Mouse (Mus musculus) neural tube, embryonic 11.5 days (tissue): ENCODE results near the gene Mgat5b. TPM values are rescaled to one million over a fixed set of nuclear protein-coding genes. Genes with fewer than 3 reads are reported as not detected.

Experiments used
- ATAC-seq: fragments of 200-750 bp; cut with Nextera tagmentation; 2 replicates; pipeline ENCODE4 v1.8.0; 2017; ENCODE audit warnings: moderate number of reproducible peaks, mild to moderate bottlenecking, moderate TSS enrichment, moderate library complexity; ENCODE audit not compliant: insufficient read depth, low FRiP score, low TSS enrichment
- DNase-seq: peaks from one replicate; pipeline ENCODE4 v3.0.0-alpha.2; 2015; ENCODE audit warnings: low spot score
- H3K27ac ChIP-seq: fragments of 300-500 bp; sonication (generic); 2 replicates; pipeline ENCODE4 v1.5.1; 2014; ENCODE audit warnings: low read depth, mild to moderate bottlenecking, low read length
- H3K27me3 ChIP-seq: fragments of 300-500 bp; sonication (generic); 2 replicates; pipeline ENCODE4 v1.6.1; 2014; ENCODE audit warnings: mild to moderate bottlenecking, low read length, mixed read lengths; ENCODE audit not compliant: control insufficient read depth, insufficient read depth
- H3K36me3 ChIP-seq: fragments of 300-500 bp; sonication (generic); 2 replicates; pipeline ENCODE4 v1.6.1; 2014; ENCODE audit warnings: mild to moderate bottlenecking, low read length, moderate library complexity, mixed read lengths; ENCODE audit not compliant: control insufficient read depth, insufficient read depth
- H3K4me1 ChIP-seq: fragments of 300-500 bp; sonication (generic); 2 replicates; pipeline ENCODE4 v1.6.1; 2014; ENCODE audit warnings: low read length, mixed read lengths; ENCODE audit not compliant: control insufficient read depth, insufficient read depth
- H3K4me2 ChIP-seq: fragments of 300-500 bp; sonication (generic); 2 replicates; pipeline ENCODE4 v1.6.1; 2014; ENCODE audit warnings: low read depth, mild to moderate bottlenecking, moderate library complexity
- H3K4me3 ChIP-seq: fragments of 300-500 bp; sonication (generic); 2 replicates; pipeline ENCODE4 v1.5.1; 2014; ENCODE audit warnings: low read depth, low read length
- H3K9ac ChIP-seq: fragments of 300-500 bp; sonication (generic); 2 replicates; pipeline ENCODE4 v1.6.1; 2014; ENCODE audit warnings: mild to moderate bottlenecking, low read length
- H3K9me3 ChIP-seq: fragments of 300-500 bp; sonication (generic); 2 replicates; pipeline ENCODE4 v1.6.1; 2016; ENCODE audit warnings: low read length; ENCODE audit not compliant: control insufficient read depth
- whole genome bisulfite sequencing: fragments of 180-500 bp; shearing (Covaris S2); extraction: QIAGEN DNeasy Blood & Tissue Kit; methylation state at CpG from one replicate; pipeline ENCODE4 v1.1.7; 2014; 5-methylcytosine and 5-hydroxymethylcytosine counted together
- polyA plus RNA-seq: library from polyadenylated mRNA; unstranded; fragments of >200 nt; fragmentation: Nextera tagmentation; extraction: Ambion mirVana; gene quantifications from 2 replicates; pipeline ENCODE4 v1.2.1, GENCODE M21; 2014

Gene Mgat5b
- polyA plus RNA-seq, 1 experiment from 2014 or later, result 7.5 TPM

DNA sequence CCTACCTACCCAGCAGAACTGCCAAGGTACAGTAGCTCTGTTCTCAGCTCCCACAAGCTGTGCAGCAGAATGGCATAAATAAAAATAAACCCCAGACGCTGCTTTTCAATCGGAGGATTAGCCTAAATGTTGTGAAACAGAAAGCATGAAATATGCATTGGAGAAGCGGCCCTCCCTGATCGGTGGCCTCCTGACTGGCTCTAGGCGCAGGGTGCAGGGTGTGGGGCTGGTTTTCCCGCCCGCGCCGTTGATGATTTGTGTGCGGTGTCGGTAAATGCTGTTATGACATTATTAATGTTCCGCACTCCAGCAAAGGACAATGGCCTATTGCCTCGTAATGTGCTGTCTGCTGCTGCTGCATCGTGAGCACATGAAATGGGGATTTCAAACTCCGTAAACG lies 5.1 kb upstream of the Mgat5b start:
- H3K36me3 ChIP-seq, result no peaks in the 10 kb centered on the region
- H3K9me3 ChIP-seq, result no peaks in the 10 kb centered on the region
- ATAC-seq (no peak), DNase-seq (peak; percentile 37)
- no peak overlapping the region for H3K4me2 ChIP-seq
- no peak overlapping the region for H3K9ac ChIP-seq
- peaks cover 10% of the 10 kb centered on the region for H3K27me3 ChIP-seq
- no peak overlapping the region for H3K27ac ChIP-seq
- 57% methylated on average over 16 of the region's 16 CpGs for WGBS
- H3K4me3 ChIP-seq, result no peak overlapping the region
- peaks cover 8% of the 10 kb centered on the region for H3K4me1 ChIP-seq

- ATAC-seq (no peak), DNase-seq (no peak)
- H3K4me2 ChIP-seq, result no peak overlapping the region
- H3K27ac ChIP-seq, result no peak overlapping the region
- no peak overlapping the region for H3K4me3 ChIP-seq
- no peaks in the 10 kb centered on the region for H3K36me3 ChIP-seq
- no peak overlapping the region for H3K9ac ChIP-seq
- peaks cover 11% of the 10 kb centered on the region for H3K4me1 ChIP-seq
- no peaks in the 10 kb centered on the region for H3K9me3 ChIP-seq
- H3K27me3 ChIP-seq, result peaks cover 10% of the 10 kb centered on the region
- WGBS, result 62% methylated on average over 5 of the region's 5 CpGs
Observed at GRCm38 (mm10) chr11:116914267-116914885, 4.3 kb upstream of the Mgat5b start.

DNA sequence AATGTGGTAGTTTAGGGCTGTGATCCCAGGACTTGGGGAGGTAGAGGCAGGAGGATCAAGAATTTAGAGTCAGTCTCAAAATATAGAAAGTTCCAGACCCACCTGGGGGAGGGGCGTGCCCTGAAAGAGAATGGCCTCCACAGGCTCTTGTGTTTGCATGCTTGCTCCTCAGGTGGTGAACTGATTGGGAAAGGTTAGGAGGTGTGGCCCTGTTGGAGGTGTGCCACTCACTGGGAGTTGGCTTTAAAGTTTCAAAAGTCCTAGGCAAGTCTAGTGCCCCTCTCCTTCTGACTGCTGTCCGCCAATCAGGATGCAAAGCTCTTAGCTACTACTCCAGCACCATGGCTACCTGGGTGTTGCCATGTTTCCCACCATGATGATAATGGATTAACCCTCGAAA lies 3.4 kb upstream of the Mgat5b start:
- ATAC-seq, result no peak
- Histone ChIP-seq H3K9me3 (no peaks in the 10 kb centered on the region), H3K36me3 (no peaks in the 10 kb centered on the region), H3K9ac (no peak overlapping the region), H3K4me3 (no peak overlapping the region), H3K4me2 (no peak overlapping the region), H3K27me3 (peaks cover 13% of the 10 kb centered on the region), H3K27ac (no peak overlapping the region), H3K4me1 (peaks cover 17% of the 10 kb centered on the region)
- 84% methylated on average over 3 of the region's 3 CpGs for WGBS
- DNase-seq, result no peak

DNA sequence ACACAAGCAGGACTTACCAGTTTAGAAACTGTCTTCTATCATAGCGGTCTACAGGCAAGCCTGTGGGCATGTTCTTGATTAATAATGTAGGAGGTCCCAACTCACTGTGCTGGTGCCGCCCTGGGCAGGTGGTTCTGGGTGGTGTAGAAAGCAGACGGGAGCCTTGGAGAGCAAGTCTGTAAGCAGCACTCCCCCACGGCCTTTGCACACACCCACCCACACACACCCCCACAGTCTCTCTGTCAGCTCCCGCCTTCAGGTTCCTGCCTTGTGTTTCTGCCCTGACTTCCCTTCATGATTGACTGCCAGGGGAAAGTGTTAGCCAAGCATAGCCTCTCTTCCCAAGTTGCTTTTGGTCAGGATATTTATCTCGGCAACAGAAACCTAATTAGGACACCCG lies 1.3 kb upstream of the Mgat5b start:
- Histone ChIP-seq H3K36me3 (no peaks in the 10 kb centered on the region), H3K9ac (no peak overlapping the region), H3K4me2 (no peak overlapping the region), H3K9me3 (no peaks in the 10 kb centered on the region), H3K27me3 (peaks cover 16% of the 10 kb centered on the region), H3K4me1 (peaks cover 24% of the 10 kb centered on the region), H3K4me3 (no peak overlapping the region), H3K27ac (no peak overlapping the region)
- no peak for ATAC-seq
- 57% methylated on average over 7 of the region's 7 CpGs for WGBS
- no peak for DNase-seq

GRCm38 (mm10) chr11:116919186-116920020 lies 740 bp downstream of the Mgat5b start:
- DNase-seq (peak; percentile 52), ATAC-seq (peak; percentile 53)
- Histone ChIP-seq H3K9me3 (no peaks in the 10 kb centered on the region), H3K4me2 (peak overlapping the region; percentile 94), H3K4me1 (peaks cover 21% of the 10 kb centered on the region), H3K36me3 (peaks cover 2% of the 10 kb centered on the region; the same call in 1 of the 2 replicates), H3K4me3 (peak overlapping the region; percentile 75), H3K27me3 (peaks cover 16% of the 10 kb centered on the region), H3K9ac (peak overlapping the region; percentile 97), H3K27ac (peak overlapping the region; percentile 65)
- 3% methylated on average over 47 of the region's 58 CpGs for WGBS

DNA sequence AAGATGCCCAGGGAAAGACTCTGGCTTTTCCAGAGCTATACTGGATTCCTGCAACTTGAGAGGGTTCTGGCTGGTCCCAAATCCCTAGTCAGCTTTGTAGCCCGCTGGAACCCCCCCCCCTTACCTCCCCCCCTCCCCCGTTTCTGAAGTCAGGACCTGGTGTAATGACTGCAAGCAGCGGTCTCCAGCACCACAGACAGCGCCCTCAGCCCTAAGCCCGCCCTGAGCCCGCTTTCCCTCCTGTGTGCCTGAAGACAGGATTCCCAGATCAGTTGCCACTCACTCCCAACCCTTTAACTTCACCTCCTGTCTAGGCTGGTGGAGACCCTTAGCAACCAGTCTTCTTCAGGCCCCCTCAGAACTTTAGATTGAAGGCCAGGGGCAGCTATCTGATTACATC lies 2.1 kb downstream of the Mgat5b start:
- Histone ChIP-seq H3K27me3 (peaks cover 16% of the 10 kb centered on the region), H3K4me3 (peak overlapping the region; percentile 75), H3K4me1 (peaks cover 21% of the 10 kb centered on the region), H3K9me3 (no peaks in the 10 kb centered on the region), H3K27ac (no peak overlapping the region), H3K4me2 (peak overlapping the region; percentile 94), H3K9ac (0 out of 2 replicates have a peak overlapping the region, but pooled peaks have one; percentile 14), H3K36me3 (peaks cover 2% of the 10 kb centered on the region; the same call in 1 of the 2 replicates)
- WGBS, result 13% methylated on average over 4 of the region's 6 CpGs
- ATAC-seq, result no peak
- peak; percentile 61 for DNase-seq

DNA sequence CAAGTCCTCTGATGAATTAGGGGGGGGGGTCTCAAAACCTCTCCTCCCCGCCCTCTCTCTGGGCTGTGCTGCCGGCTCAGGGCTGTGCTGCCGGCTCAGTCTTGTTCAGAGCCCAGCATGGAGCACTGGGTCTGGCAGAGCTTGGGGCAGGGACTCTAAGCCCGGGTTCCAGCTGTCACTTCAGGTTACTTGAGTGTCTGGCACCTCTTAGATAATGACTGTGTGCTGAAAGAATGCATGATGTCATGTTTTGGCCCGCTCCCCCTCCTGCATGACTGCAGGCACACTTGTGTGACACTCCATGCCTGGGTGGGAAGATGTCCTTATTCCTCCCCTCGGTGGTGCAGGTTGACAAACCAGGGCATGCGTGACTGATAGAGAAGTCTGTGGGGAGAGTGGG lies 3.4 kb downstream of the Mgat5b start:
- no peak overlapping the region for H3K4me3 ChIP-seq
- no peak overlapping the region for H3K27ac ChIP-seq
- DNase-seq, result no peak
- H3K27me3 ChIP-seq, result peaks cover 15% of the 10 kb centered on the region
- no peaks in the 10 kb centered on the region for H3K9me3 ChIP-seq
- WGBS, result 57% methylated on average over 7 of the region's 7 CpGs
- H3K4me1 ChIP-seq, result peaks cover 24% of the 10 kb centered on the region
- peak overlapping the region; percentile 17; the same call in 1 of the 2 replicates for H3K4me2 ChIP-seq
- H3K36me3 ChIP-seq, result peaks cover 2% of the 10 kb centered on the region
- no peak for ATAC-seq
- H3K9ac ChIP-seq, result no peak overlapping the region

- no peak for ATAC-seq
- Histone ChIP-seq H3K4me2 (no peak overlapping the region), H3K4me3 (no peak overlapping the region), H3K27me3 (no peaks in the 10 kb centered on the region), H3K9me3 (no peaks in the 10 kb centered on the region), H3K27ac (no peak overlapping the region), H3K36me3 (peaks cover 2% of the 10 kb centered on the region), H3K4me1 (peaks cover 3% of the 10 kb centered on the region; the same call in 1 of the 2 replicates), H3K9ac (no peak overlapping the region)
- 85% methylated on average over 6 of the region's 6 CpGs for WGBS
- DNase-seq, result no peak
Observed at GRCm38 (mm10) chr11:116928031-116928430, 9.4 kb downstream of the Mgat5b start.
